Mouse (Mus musculus): ENCODE results near the gene Nat14. TPM values are rescaled to one million over a fixed set of nuclear protein-coding genes. Genes with fewer than 3 reads are reported as not detected.

Gene Nat14
- polyA plus RNA-seq, 1 experiment, result 2.7 TPM

GRCm38 (mm10) chr7:4971710-4972109, 49.9 kb downstream of the Nat14 start:
- Histone ChIP-seq H3ac (ENCODE audit: control insufficient read depth, insufficient read length, low read depth) (no peak overlapping the region), H3K79me3 (ENCODE audit: low read depth) (no peaks in the 10 kb centered on the region), H3K27me3 (ENCODE audit: control insufficient read depth, insufficient read depth, insufficient read length) (peaks cover 7% of the 10 kb centered on the region), H3K79me2 (ENCODE audit: control insufficient read depth, insufficient read depth) (no peaks in the 10 kb centered on the region), H3K4me3 (ENCODE audit: insufficient read depth, poor library complexity, severe bottlenecking) (no peak overlapping the region), H3K36me3 (ENCODE audit: control insufficient read depth, insufficient read depth) (no peaks in the 10 kb centered on the region)
- TF ChIP-seq MAX (IDR thresholded peaks at IDR 0.05) (no peak), CEBPB (IDR thresholded peaks at IDR 0.05; ENCODE audit: low read depth) (no peak), CTCF (IDR thresholded peaks at IDR 0.05; ENCODE audit: control insufficient read depth, insufficient read depth, insufficient read length) (no peak), USF1 (IDR thresholded peaks at IDR 0.05; ENCODE audit: low read depth) (no peak), MYOD1 (IDR thresholded peaks at IDR 0.05; ENCODE audit: control insufficient read depth, insufficient read length, low read depth) (no peak), MYOG (IDR thresholded peaks at IDR 0.05; ENCODE audit: control insufficient read depth, extremely low read depth, insufficient read length) (no peak), FOSL1 (IDR thresholded peaks at IDR 0.05; ENCODE audit: insufficient read depth, low read length, poor library complexity, severe bottlenecking) (no peak)

- H3K27me3 ChIP-seq (ENCODE audit: control insufficient read depth, insufficient read depth, insufficient read length), result peaks cover 1% of the 10 kb centered on the region
- no peaks in the 10 kb centered on the region for H3K79me3 ChIP-seq (ENCODE audit: low read depth)
- H3K79me2 ChIP-seq (ENCODE audit: control insufficient read depth, insufficient read depth), result no peaks in the 10 kb centered on the region
- no peak overlapping the region for H3ac ChIP-seq (ENCODE audit: control insufficient read depth, insufficient read length, low read depth)
- no peaks in the 10 kb centered on the region for H3K36me3 ChIP-seq (ENCODE audit: control insufficient read depth, insufficient read depth)
- no peak for TF ChIP-seq MAX (IDR thresholded peaks at IDR 0.05)
- TF ChIP-seq FOSL1 (IDR thresholded peaks at IDR 0.05; ENCODE audit: insufficient read depth, low read length, poor library complexity, severe bottlenecking), result peak; percentile 8
- H3K4me3 ChIP-seq (ENCODE audit: insufficient read depth, poor library complexity, severe bottlenecking), result no peak overlapping the region
Observed at GRCm38 (mm10) chr7:4972321-4973047, 50.7 kb downstream of the Nat14 start.

Other genes with a start within 250 kb of the Nat14 start
- 110 TPM for gene Hspbp1, start 237.0 kb upstream of the Nat14 start, polyA plus RNA-seq (2012; fragmentation: generic; extraction: Trizol)
- gene Brsk1, start 231.4 kb upstream of the Nat14 start, polyA plus RNA-seq (2012; fragmentation: generic; extraction: Trizol), result 15.3 TPM
- gene Tmem150b, start 196.8 kb upstream of the Nat14 start, polyA plus RNA-seq (2012; fragmentation: generic; extraction: Trizol), result 0.07 TPM
- 12.7 TPM for gene Kmt5c, start 181.9 kb upstream of the Nat14 start, polyA plus RNA-seq (2012; fragmentation: generic; extraction: Trizol)
- 0.26 TPM for gene Cox6b2, start 168.9 kb upstream of the Nat14 start, polyA plus RNA-seq (2012; fragmentation: generic; extraction: Trizol)
- not detected for gene Fam71e2, start 150.7 kb upstream of the Nat14 start, polyA plus RNA-seq (2012; fragmentation: generic; extraction: Trizol)
- gene Il11, start 139.2 kb upstream of the Nat14 start, polyA plus RNA-seq (2012; fragmentation: generic; extraction: Trizol), result 1.3 TPM
- gene Tmem190, start 139.1 kb upstream of the Nat14 start, polyA plus RNA-seq (2012; fragmentation: generic; extraction: Trizol), result 0.84 TPM
- 22.9 TPM for gene Tmem238, start 132.4 kb upstream of the Nat14 start, polyA plus RNA-seq (2012; fragmentation: generic; extraction: Trizol)
- 3,556 TPM for gene Rpl28, start 129.2 kb upstream of the Nat14 start, polyA plus RNA-seq (2012; fragmentation: generic; extraction: Trizol)
- 599 TPM for gene Ube2s, start 109.4 kb upstream of the Nat14 start, polyA plus RNA-seq (2012; fragmentation: generic; extraction: Trizol)
- not detected for gene Shisa7, start 77.3 kb upstream of the Nat14 start, polyA plus RNA-seq (2012; fragmentation: generic; extraction: Trizol)
- 0.32 TPM for gene Isoc2b, start 51.8 kb upstream of the Nat14 start, polyA plus RNA-seq (2012; fragmentation: generic; extraction: Trizol)
- 3.7 TPM for gene Isoc2a, start 44.9 kb upstream of the Nat14 start, polyA plus RNA-seq (2012; fragmentation: generic; extraction: Trizol)
- not detected for gene Gm36210, start 15.5 kb upstream of the Nat14 start, polyA plus RNA-seq (2012; fragmentation: generic; extraction: Trizol)
- 9.0 TPM for gene Zfp628, start 6.8 kb upstream of the Nat14 start, polyA plus RNA-seq (2012; fragmentation: generic; extraction: Trizol)
- 3.7 TPM for gene Ssc5d, start 3.8 kb downstream of the Nat14 start, polyA plus RNA-seq (2012; fragmentation: generic; extraction: Trizol)
- 0.06 TPM for gene Sbk2, start 42.4 kb downstream of the Nat14 start, polyA plus RNA-seq (2012; fragmentation: generic; extraction: Trizol)
- gene Sbk3, start 49.1 kb downstream of the Nat14 start, polyA plus RNA-seq (2012; fragmentation: generic; extraction: Trizol), result 0.02 TPM
- 10.1 TPM for gene Zfp579, start 74.1 kb downstream of the Nat14 start, polyA plus RNA-seq (2012; fragmentation: generic; extraction: Trizol)
- 12.9 TPM for gene Zfp524, start 92.4 kb downstream of the Nat14 start, polyA plus RNA-seq (2012; fragmentation: generic; extraction: Trizol)
- 30.6 TPM for gene Fiz1, start 92.7 kb downstream of the Nat14 start, polyA plus RNA-seq (2012; fragmentation: generic; extraction: Trizol)
- gene Gm44973, start 93.5 kb downstream of the Nat14 start, polyA plus RNA-seq (2012; fragmentation: generic; extraction: Trizol), result not detected
- gene Zfp865, start 98.3 kb downstream of the Nat14 start, polyA plus RNA-seq (2012; fragmentation: generic; extraction: Trizol), result 16.5 TPM
- gene Ccdc106, start 98.5 kb downstream of the Nat14 start, polyA plus RNA-seq (2012; fragmentation: generic; extraction: Trizol), result 0.34 TPM
- not detected for gene 4632433K11Rik, start 112.1 kb downstream of the Nat14 start, polyA plus RNA-seq (2012; fragmentation: generic; extraction: Trizol)
- 1.5 TPM for gene Zfp784, start 116.4 kb downstream of the Nat14 start, polyA plus RNA-seq (2012; fragmentation: generic; extraction: Trizol)
- gene Zfp580, start 129.5 kb downstream of the Nat14 start, polyA plus RNA-seq (2012; fragmentation: generic; extraction: Trizol), result 13.7 TPM
- 333 TPM for gene U2af2, start 140.1 kb downstream of the Nat14 start, polyA plus RNA-seq (2012; fragmentation: generic; extraction: Trizol)
- 102 TPM for gene Epn1, start 158.2 kb downstream of the Nat14 start, polyA plus RNA-seq (2012; fragmentation: generic; extraction: Trizol)
- not detected for gene Rfpl4, start 194.9 kb downstream of the Nat14 start, polyA plus RNA-seq (2012; fragmentation: generic; extraction: Trizol)
- gene Rasl2-9, start 203.9 kb downstream of the Nat14 start, polyA plus RNA-seq (2012; fragmentation: generic; extraction: Trizol), result 0.05 TPM
- gene Vmn1r55, start 227.6 kb downstream of the Nat14 start, polyA plus RNA-seq (2012; fragmentation: generic; extraction: Trizol), result not detected

All from C2C12 (cell line).